Mouse (Mus musculus) olfactory bulb, adult 2 months (tissue): ENCODE measurements around the gene Pcp2.

Experiments
- CTCF ChIP-seq: fragments of 200-500 bp; IDR thresholded peaks from 2 replicates; pipeline ENCODE4 v1.5.1; 2012; ENCODE audit warnings: low read depth, mild to moderate bottlenecking, low read length, moderate library complexity; ENCODE audit not compliant: insufficient read depth
- POLR2A ChIP-seq: fragments of 200-500 bp; IDR thresholded peaks from 2 replicates; pipeline ENCODE4 v1.6.1; 2012; ENCODE audit warnings: mild to moderate bottlenecking, low read depth, low read length, moderate library complexity; ENCODE audit not compliant: insufficient read depth

- no peak for TF ChIP-seq CTCF
- TF ChIP-seq POLR2A, result no peak
Measured at GRCm38 (mm10) chr8:3625445-3625844, at the start of gene Pcp2.
